Mouse (Mus musculus) pancreas, adult 10 weeks (tissue): Measurements from ENCODE around the gene Ube2i. TPM values are rescaled to one million over a fixed set of nuclear protein-coding genes. Genes with fewer than 3 reads are reported as not detected.

Source experiments
- polyA plus RNA-seq: library from polyadenylated mRNA; stranded (reverse); fragments of 350-450 nt; fragmentation: Illumina TruSeq; extraction: RNeasy Lipid Tissue Mini Kit (QIAGEN cat#74804); gene quantifications from one replicate; pipeline ENCODE4 v1.2.3, GENCODE M21; 2015; ENCODE audit warnings: low read depth, low replicate concordance; ENCODE audit not compliant: insufficient read depth

Ube2i gene
- 38.2 TPM for polyA plus RNA-seq

GRCm38 (mm10) chr17:25274571-25275346 is at the start of gene Ube2i:
TSS of gene Ube2i (minus strand) at chr17:25274622.

GRCm38 (mm10) chr17:25318354-25318753 is 43.9 kb upstream of the Ube2i start, which contains the start of gene Prss29:
TSS of gene Prss29 (plus strand) at chr17:25318654.

DNA sequence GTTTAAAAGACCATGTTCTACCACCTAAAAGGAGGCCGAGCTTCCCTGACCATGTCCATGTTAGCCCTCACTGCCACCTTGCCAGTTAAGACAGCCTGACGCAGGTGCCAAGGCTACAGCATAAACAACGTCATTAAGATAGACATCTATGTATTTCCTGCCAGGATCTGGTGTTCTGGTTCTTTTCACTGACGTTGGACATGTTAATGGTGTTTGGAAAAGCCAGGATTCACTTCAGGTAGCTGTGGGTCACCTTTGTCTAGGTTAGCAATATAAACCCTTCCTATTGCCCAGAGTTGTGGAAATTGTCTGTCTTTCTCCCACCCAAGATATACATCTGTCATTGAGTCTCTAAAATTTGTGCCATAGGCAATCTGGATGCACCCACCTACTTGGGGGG is 33.9 kb upstream of the Ube2i start, which contains the start of gene Prss28:
Gene Prss28, plus strand, starts transcription at position 301 of the 400 bp plus-strand sequence.

GRCm38 (mm10) chr17:25298094-25298493 is 23.7 kb upstream of the Ube2i start, which contains the start of gene Prss34:
TSS of gene Prss34 (plus strand) at chr17:25298394.

GRCm38 (mm10) chr17:25256140-25256754 is 18.2 kb downstream of the Ube2i start, which contains the start of gene Baiap3:
TSS of gene Baiap3 (minus strand) at chr17:25256364.

DNA sequence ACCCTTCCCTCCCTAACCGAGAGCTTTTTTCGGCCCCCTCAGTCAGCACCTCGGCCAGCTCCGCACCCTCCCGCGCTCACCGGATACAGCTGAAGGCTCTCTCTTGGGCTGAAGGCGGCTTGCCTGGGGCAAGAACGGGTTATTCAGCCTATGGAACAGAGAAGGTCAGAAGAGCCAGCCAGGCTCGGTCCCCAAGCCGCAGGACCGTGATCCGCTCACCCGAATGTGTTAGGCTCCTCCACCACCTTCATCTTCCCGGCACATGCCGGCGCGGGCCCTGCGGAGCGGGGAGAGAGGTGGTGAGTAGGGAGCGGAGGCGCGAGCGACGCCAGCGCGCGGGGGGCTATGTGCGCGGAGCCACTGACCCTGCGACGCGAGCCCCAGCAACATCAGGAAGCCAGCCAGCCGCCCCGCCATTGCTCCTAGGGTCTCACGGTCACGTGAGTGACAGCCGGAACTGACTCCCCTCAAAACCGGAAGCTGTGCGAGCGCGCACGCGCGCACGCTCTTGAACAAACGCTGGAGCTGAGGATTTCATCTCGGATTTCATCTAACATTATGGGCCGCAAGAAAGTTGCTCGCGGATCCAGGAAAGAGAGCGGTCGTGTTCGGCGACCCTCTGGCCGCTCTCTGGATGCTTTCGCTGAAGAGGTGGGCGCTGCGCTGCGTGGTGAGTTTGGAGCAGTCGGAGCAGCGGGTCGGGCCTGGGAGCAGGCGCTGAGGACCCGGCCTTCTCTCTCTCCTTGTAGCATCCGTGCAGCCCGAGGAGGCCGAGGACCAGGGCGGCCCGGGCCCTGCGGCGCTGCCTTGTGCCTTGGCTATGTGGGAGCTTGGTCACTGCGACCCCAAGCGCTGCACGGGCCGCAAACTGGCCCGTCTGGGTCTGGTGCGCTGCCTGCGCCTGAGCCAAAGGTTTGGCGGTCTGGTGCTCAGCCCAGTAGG is 34.5 kb downstream of the Ube2i start, which contains the start of the genes Gnptg and Tsr3:
Gene Gnptg, minus strand, starts transcription at position 430 of the 942 bp plus-strand sequence.
Gene Tsr3, plus strand, starts transcription at position 476 of the 942 bp plus-strand sequence.

Other genes with a start within 250 kb of the Ube2i start
- gene Tmem204, start 191.0 kb downstream of the Ube2i start, polyA plus RNA-seq = 28.7 TPM
- gene Telo2, start 158.7 kb downstream of the Ube2i start, polyA plus RNA-seq = 14.3 TPM
- not detected for gene Ptx4, start 153.9 kb downstream of the Ube2i start, polyA plus RNA-seq
- 7.1 TPM for gene Clcn7, start 141.2 kb downstream of the Ube2i start, polyA plus RNA-seq
- not detected for gene Ccdc154, start 112.2 kb downstream of the Ube2i start, polyA plus RNA-seq
- not detected for gene Gm38655, start 99.2 kb downstream of the Ube2i start, polyA plus RNA-seq
- gene BC003965, start 90.1 kb downstream of the Ube2i start, polyA plus RNA-seq = 4.7 TPM
- gene Unkl, start 86.2 kb downstream of the Ube2i start, polyA plus RNA-seq = 4.3 TPM
- 19.9 TPM for gene Gnptg, start 34.5 kb downstream of the Ube2i start, polyA plus RNA-seq
- gene Tsr3, start 34.5 kb downstream of the Ube2i start, polyA plus RNA-seq = 11.4 TPM
- 14.6 TPM for gene Baiap3, start 18.3 kb downstream of the Ube2i start, polyA plus RNA-seq
- not detected for gene Prss34, start 23.8 kb upstream of the Ube2i start, polyA plus RNA-seq
- not detected for gene Prss28, start 34.0 kb upstream of the Ube2i start, polyA plus RNA-seq
- gene Prss29, start 44.0 kb upstream of the Ube2i start, polyA plus RNA-seq = not detected
- gene Tpsab1, start 70.9 kb upstream of the Ube2i start, polyA plus RNA-seq = not detected
- gene Tpsb2, start 91.7 kb upstream of the Ube2i start, polyA plus RNA-seq = 0.96 TPM
- gene Tpsg1, start 94.7 kb upstream of the Ube2i start, polyA plus RNA-seq = not detected
- 0.79 TPM for gene Cacna1h, start 159.2 kb upstream of the Ube2i start, polyA plus RNA-seq
- gene Tekt4, start 180.0 kb upstream of the Ube2i start, polyA plus RNA-seq = not detected
- gene Sstr5, start 222.7 kb upstream of the Ube2i start, polyA plus RNA-seq = not detected